Mouse (Mus musculus) liver, embryonic 15.5 days (tissue): ENCODE data around the gene Scgb1c1. TPM values are rescaled to one million over a fixed set of nuclear protein-coding genes. Genes with fewer than 3 reads are reported as not detected.
A peak's percentile ranks its signal among the peaks of the same experiment; 100 is the strongest.

Experiments
- ATAC-seq: fragments of 200-750 bp; cut with Nextera tagmentation; 2 replicates; pipeline ENCODE4 v1.8.0; 2017; ENCODE audit warnings: moderate number of reproducible peaks, mild to moderate bottlenecking, moderate library complexity; ENCODE audit not compliant: insufficient read depth
- H3K27ac ChIP-seq: fragments of 300-500 bp; sonication (generic); replicated peaks from 2 replicates; pipeline ENCODE4 v1.5.1; 2015; ENCODE audit warnings: mild to moderate bottlenecking, inconsistent platforms
- H3K27me3 ChIP-seq: fragments of 300-500 bp; sonication (generic); 2 replicates; pipeline ENCODE4 v1.6.1; 2015; ENCODE audit warnings: mild to moderate bottlenecking, inconsistent platforms
- H3K36me3 ChIP-seq: fragments of 300-500 bp; sonication (generic); replicated peaks from 2 replicates; pipeline ENCODE4 v1.6.1; 2015; ENCODE audit warnings: moderate library complexity, mild to moderate bottlenecking, inconsistent platforms
- H3K4me1 ChIP-seq: fragments of 300-500 bp; sonication (generic); replicated peaks from 2 replicates; pipeline ENCODE4 v1.6.1; 2015; ENCODE audit warnings: inconsistent platforms
- H3K4me2 ChIP-seq: fragments of 300-500 bp; sonication (generic); 2 replicates; pipeline ENCODE4 v1.6.1; 2015; ENCODE audit warnings: moderate library complexity, mild to moderate bottlenecking, inconsistent platforms
- H3K4me3 ChIP-seq: fragments of 300-500 bp; sonication (generic); replicated peaks from 2 replicates; pipeline ENCODE4 v1.5.1; 2015; ENCODE audit warnings: mild to moderate bottlenecking, inconsistent platforms
- H3K9ac ChIP-seq: fragments of 300-500 bp; sonication (generic); 2 replicates; pipeline ENCODE4 v1.6.1; 2015; ENCODE audit warnings: moderate library complexity, mild to moderate bottlenecking, inconsistent platforms
- H3K9me3 ChIP-seq: fragments of 300-500 bp; sonication (generic); replicated peaks from 2 replicates; pipeline ENCODE4 v1.6.1; 2016; ENCODE audit warnings: inconsistent platforms
- WGBS: fragments of 180-500 bp; shearing (Covaris S2); methylation state at CpG from one replicate; pipeline ENCODE4 v1.1.7; 2015; ENCODE audit warnings: mixed read lengths; ENCODE audit not compliant: insufficient replicate concordance; 5-methylcytosine and 5-hydroxymethylcytosine counted together
- polyA plus RNA-seq: library from polyadenylated mRNA; unstranded; fragments of >200 nt; fragmentation: Nextera tagmentation; extraction: Ambion mirVana; gene quantifications from 2 replicates; pipeline ENCODE4 v1.2.1, GENCODE M21; 2015

Scgb1c1 gene
- polyA plus RNA-seq, 1 experiment from 2014 or later = not detected

DNA sequence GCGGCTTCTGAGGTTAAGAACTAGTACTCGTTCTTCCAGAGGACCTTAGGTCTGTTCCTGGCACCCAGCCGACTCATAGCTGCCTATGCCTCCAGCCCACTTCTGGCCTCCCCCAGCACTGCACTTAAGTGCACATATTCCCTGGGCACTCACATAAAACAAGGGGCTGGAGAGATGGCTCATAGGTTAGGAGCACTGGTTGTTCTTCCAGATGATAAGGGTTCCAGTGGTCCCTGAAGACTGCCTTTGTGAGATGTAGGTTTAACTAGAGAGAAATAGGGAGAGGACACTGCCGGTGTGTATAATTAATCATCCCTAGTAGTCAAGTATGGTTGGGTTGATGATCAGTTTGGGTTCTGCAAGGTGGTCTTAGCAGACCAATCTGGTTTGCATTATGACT, 22.6 kb upstream of the Scgb1c1 start:
- ATAC-seq = no peak
- WGBS = 75% methylated on average over 4 of the region's 4 CpGs
- no peaks in the 10 kb centered on the region for H3K36me3 ChIP-seq
- H3K27me3 ChIP-seq = peaks cover 10% of the 10 kb centered on the region; the same call in 1 of the 2 replicates
- H3K9ac ChIP-seq = no peak overlapping the region
- no peak overlapping the region for H3K27ac ChIP-seq
- H3K4me2 ChIP-seq = no peak overlapping the region
- no peak overlapping the region for H3K4me3 ChIP-seq
- peaks cover 8% of the 10 kb centered on the region for H3K4me1 ChIP-seq
- no peaks in the 10 kb centered on the region for H3K9me3 ChIP-seq

DNA sequence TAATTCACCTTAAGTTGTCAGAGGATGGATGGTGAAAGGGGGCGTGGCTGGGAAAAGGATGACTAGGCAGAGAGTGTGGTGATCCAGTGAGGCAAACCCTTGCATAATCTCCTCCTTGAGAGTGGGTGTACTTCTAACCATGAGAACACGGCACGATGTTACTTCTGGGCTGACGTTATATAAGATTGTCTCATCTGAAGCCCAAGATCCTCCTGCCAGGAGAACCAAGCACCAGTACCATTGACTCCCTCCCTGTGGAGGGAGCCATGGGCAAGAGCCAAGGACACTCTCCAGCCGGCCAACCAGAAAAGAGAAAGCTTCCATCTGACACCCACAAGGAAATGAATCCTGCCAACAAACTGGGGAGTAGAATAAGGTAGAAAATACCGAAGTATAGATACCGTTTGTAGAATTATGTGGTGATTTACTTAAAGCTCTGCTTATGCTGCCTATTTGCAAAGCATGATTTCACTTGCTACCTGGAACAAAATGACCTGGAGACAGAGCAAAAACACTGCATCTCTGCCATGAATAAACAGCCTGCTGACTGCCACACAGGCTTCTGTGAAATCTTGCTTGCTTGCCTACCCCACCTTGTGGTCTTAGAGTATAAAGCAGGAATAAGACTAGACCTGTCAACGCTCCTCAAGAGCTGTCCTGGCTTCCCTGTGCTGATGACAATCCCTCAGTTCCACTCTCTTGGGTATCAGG, 17.0 kb upstream of the Scgb1c1 start:
- Histone ChIP-seq H3K27ac (no peak overlapping the region), H3K4me1 (no peaks in the 10 kb centered on the region), H3K4me3 (no peak overlapping the region), H3K27me3 (peaks cover 7% of the 10 kb centered on the region), H3K9ac (no peak overlapping the region), H3K9me3 (no peaks in the 10 kb centered on the region), H3K36me3 (no peaks in the 10 kb centered on the region), H3K4me2 (no peak overlapping the region)
- WGBS = 17% methylated on average over 8 of the region's 8 CpGs
- ATAC-seq = no peak

DNA sequence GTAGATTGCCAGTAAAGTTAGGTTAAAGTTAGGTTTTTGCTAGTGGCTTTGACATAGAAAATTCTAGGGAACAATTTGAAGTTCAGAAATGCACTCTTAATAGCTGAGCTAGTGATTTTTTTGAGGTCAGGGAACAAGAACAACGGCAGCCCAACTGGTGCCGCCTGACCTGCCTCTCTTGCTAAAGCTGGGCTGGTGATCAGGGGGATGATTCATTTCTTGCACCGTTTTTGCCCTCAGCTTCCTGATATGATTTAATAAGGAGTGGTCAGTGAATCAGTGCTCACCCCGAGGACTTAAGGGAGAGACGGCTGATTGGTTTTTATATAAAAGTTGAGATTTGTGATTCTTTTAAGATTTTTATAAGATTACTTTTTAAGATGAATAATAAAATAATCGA, 13.9 kb upstream of the Scgb1c1 start:
- 45% methylated on average over 6 of the region's 6 CpGs for WGBS
- Histone ChIP-seq H3K9me3 (no peaks in the 10 kb centered on the region), H3K4me2 (no peak overlapping the region), H3K27ac (no peak overlapping the region), H3K4me3 (no peak overlapping the region), H3K4me1 (0 out of 2 replicates have a peak, but pooled peaks cover 7% of the 10 kb centered on the region), H3K9ac (no peak overlapping the region), H3K27me3 (peaks cover 7% of the 10 kb centered on the region), H3K36me3 (no peaks in the 10 kb centered on the region)
- no peak for ATAC-seq

DNA sequence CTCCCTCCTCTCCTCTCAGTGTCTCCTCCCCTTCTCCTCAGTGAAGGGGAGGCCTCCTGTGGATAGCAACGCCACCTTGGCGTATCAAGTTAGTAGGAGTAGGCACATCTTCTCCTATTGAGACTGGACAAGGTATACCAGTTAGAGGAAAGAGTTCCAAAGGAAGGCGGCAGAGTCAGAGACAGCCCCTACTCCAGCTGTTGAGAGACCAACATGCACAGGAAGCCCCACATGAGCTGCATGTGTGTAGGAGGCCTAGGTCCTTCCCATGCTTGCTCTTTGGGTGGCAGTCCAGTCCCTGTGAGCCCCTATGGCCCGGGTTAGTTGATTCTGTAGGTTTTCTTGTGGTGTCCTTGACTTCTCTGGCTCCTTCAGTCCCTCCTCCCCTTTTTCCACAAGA, 12.0 kb upstream of the Scgb1c1 start:
- WGBS = 69% methylated on average over 4 of the region's 4 CpGs
- H3K36me3 ChIP-seq = no peaks in the 10 kb centered on the region

DNA sequence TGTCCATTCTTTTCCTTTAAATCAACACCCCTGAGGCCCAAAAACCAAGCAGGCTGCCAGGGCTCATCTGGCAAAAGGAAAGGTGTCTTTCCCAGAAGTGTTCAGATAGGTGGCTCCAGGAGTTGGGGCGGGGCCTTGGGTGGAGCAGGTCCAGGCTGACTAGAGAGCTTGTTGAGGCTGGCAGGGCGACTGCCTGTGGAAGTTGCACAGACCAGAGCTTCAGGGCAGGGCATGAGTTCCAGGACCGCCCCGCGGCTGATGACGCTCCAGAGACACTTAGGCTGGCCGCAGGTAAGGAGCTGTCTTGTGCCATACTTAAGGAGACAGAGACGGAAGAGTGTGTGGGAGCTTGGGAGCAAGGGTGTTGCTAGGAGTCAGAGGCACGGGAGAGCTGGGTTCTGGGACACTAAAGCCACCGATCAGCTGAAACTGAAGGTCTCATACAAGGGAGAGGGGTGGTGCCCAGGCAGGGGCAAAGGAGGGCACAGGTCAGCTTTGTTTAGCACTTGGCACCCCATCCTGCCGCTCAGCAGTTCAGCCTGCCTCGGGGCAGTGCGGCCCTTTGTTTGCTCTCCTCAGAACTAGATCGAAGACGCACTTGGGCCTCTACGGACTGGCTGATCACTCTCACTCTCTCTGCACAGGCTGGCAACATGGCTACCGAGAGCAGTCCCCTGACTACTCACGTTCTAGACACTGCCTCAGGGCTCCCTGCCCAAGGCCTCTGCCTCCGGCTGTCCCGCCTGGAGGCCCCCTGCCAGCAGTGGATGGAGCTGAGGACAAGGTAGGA, 10.2 kb upstream of the Scgb1c1 start, which contains the start of gene Urah:
Urah (plus strand) TSS at position 51 of the 790 bp plus-strand sequence.
- peaks cover 22% of the 10 kb centered on the region; the same call in 1 of the 2 replicates for H3K27me3 ChIP-seq
- H3K4me2 ChIP-seq = peak within 1 kb of the TSS; percentile 50
- peak; percentile 46 for ATAC-seq
- H3K9ac ChIP-seq = no peak within 1 kb of the TSS
- no peaks in the 10 kb centered on the region for H3K9me3 ChIP-seq
- H3K4me1 ChIP-seq = 0 out of 2 replicates have a peak, but pooled peaks cover 7% of the 10 kb centered on the region
- no peaks in the 10 kb centered on the region for H3K36me3 ChIP-seq
- WGBS = 51% methylated on average over 20 of the region's 20 CpGs
- H3K4me3 ChIP-seq = peak within 1 kb of the TSS; percentile 24
- H3K27ac ChIP-seq = no peak within 1 kb of the TSS; the same call in 1 of the 2 replicates

More for the DNA sequence above, 12.0 kb upstream of the Scgb1c1 start:
- Histone ChIP-seq H3K4me3 (no peak overlapping the region), H3K27ac (no peak overlapping the region), H3K4me2 (no peak overlapping the region), H3K9ac (no peak overlapping the region), H3K4me1 (0 out of 2 replicates have a peak, but pooled peaks cover 7% of the 10 kb centered on the region), H3K9me3 (no peaks in the 10 kb centered on the region), H3K27me3 (peaks cover 10% of the 10 kb centered on the region; the same call in 1 of the 2 replicates)
- ATAC-seq = no peak

DNA sequence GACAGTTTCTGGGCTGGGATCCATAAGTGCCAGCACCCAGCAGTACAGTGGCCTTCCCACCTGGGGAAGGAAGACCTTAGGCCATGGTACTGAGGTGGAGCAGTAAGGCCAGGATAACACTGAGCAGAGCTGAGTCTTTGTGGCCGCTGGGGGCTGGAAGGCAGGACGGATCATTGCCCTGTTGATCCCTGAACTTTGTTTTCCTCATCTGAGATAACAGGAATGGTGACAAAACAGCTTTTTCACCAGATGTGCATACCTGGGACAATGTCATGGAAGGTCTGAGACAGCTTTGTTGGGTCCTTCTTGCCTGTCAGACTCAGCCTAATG, 9.6 kb upstream of the Scgb1c1 start:
- WGBS = 60% methylated on average over 2 of the region's 2 CpGs
- Histone ChIP-seq H3K36me3 (no peaks in the 10 kb centered on the region), H3K4me2 (peak overlapping the region; percentile 50), H3K4me3 (peak overlapping the region; percentile 24), H3K27ac (no peak overlapping the region; the same call in 1 of the 2 replicates), H3K9ac (no peak overlapping the region), H3K27me3 (peaks cover 28% of the 10 kb centered on the region; the same call in 1 of the 2 replicates), H3K9me3 (no peaks in the 10 kb centered on the region), H3K4me1 (0 out of 2 replicates have a peak, but pooled peaks cover 7% of the 10 kb centered on the region)
- ATAC-seq = peak; percentile 16; the same call in 1 of the 2 replicates

DNA sequence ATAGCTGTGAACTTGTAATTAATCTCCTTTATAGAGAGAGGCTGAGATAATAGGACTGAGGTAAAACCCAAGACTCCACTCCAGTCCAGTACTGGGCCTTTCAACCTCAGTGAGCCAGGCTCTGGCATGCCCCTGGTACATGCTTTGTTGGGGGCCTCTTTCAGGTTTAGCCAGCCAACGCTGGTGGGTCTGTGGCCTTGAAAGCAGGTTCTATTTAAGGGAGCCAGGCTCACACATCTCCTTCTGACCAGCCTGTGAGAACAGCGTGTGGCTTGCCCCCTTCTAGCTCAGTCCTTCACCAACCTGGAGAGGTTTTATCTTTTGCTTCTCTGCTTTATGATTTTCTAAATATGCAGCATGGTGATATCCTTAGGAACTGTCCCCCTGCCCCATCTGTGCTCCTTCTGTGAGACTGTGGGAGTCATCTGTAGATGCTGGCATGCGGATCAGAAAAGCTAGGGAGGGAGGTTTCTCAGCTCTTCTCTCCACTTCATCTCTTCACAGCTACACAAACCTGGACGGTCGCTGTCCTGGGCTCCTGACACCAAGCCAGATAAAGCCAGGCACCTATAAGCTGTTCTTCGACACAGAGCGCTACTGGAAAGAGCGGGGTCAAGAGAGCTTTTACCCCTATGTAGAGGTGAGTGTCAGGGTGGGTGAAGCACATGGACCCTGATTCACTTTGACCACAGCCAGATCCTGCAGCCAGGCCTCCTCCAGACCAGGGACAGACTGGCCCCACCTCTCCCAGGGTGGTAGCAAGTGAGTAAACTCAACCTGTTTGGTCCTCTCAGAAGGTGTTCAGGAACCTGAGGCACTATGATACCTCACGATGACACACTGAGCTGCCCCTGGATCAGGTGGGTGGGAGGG, 8.9 kb upstream of the Scgb1c1 start:
- Histone ChIP-seq H3K36me3 (no peaks in the 10 kb centered on the region), H3K9ac (no peak overlapping the region), H3K4me1 (peaks cover 7% of the 10 kb centered on the region; the same call in 1 of the 2 replicates), H3K4me2 (no peak overlapping the region), H3K27me3 (peaks cover 35% of the 10 kb centered on the region), H3K27ac (no peak overlapping the region), H3K9me3 (no peaks in the 10 kb centered on the region), H3K4me3 (no peak overlapping the region)
- WGBS = 70% methylated on average over 9 of the region's 9 CpGs
- ATAC-seq = no peak

DNA sequence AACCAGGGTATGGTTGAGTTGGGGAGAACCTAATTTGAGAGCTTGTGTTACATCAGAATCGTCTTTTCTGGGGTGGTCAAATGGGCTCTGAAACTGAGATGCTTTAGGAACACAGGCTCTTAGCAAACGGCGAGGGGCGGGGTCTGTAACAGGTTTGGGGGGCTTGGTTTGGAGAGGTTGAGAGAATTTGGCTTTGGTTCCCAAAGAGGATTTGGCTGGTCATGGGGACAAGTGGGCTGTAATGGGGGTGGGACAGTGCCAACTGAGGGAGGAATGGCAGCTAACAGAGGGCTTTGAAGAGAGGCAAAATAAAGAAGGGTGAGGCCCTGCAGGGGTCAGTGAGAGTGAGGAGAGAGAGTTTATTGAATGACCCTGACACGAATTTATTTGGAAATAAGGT, 5.8 kb upstream of the Scgb1c1 start:
- no peaks in the 10 kb centered on the region for H3K9me3 ChIP-seq
- H3K4me1 ChIP-seq = peaks cover 7% of the 10 kb centered on the region; the same call in 1 of the 2 replicates
- H3K9ac ChIP-seq = no peak overlapping the region
- H3K4me2 ChIP-seq = no peak overlapping the region
- no peak overlapping the region for H3K4me3 ChIP-seq
- H3K27me3 ChIP-seq = peaks cover 51% of the 10 kb centered on the region
- WGBS = 50% methylated on average over 5 of the region's 5 CpGs
- H3K27ac ChIP-seq = no peak overlapping the region
- H3K36me3 ChIP-seq = no peaks in the 10 kb centered on the region
- no peak for ATAC-seq

DNA sequence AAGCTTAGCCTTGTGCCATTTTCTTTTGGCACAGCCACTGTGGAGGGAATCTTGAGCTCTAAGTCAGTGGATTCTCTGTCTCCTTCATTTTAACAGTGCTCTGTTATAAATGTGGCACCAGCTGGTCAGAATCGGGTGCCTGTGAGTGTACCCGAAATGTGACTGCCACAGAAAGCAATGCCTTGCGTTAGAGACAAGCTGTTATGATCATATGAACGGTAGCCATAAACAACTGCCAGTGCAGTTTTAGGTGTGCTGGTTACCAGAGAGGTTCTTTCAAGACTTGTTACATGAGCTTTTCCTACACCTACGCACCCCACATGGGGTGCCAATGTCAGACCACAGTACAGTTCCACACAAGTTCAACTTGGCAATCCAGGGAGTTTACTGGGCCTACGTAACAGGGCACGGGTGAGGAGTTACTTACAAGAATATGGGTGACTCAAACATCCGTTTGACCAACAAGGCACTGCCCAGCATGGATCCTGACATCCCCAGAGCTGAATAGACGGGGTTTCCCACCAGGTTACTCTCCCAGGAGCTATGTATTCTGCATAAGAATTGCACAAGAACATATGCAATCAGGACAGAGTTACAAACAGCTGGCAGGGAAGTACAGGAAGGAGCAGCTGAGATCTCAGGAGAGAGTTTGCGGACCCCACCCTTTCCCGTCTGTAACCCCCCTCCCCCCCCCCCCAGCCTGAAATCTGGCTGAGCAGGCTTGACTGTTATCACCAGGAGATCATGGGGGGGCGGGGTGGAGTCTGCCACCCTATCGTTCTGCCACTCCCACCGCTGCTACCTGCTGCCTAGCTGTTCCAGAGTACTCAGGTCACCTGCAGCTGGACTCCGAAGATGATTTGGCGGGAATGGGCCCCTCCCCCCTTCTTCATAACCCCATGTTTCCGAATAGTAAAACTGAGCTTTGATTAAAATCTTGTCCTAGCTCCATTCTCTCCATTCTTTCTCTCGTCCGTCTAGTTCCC, 4.3 kb upstream of the Scgb1c1 start:
- H3K4me2 ChIP-seq = no peak overlapping the region
- no peak overlapping the region for H3K27ac ChIP-seq
- ATAC-seq = no peak
- no peaks in the 10 kb centered on the region for H3K36me3 ChIP-seq
- no peak overlapping the region for H3K9ac ChIP-seq
- H3K27me3 ChIP-seq = peaks cover 51% of the 10 kb centered on the region
- H3K9me3 ChIP-seq = no peaks in the 10 kb centered on the region
- H3K4me3 ChIP-seq = no peak overlapping the region
- WGBS = 32% methylated on average over 18 of the region's 19 CpGs
- H3K4me1 ChIP-seq = peaks cover 3% of the 10 kb centered on the region; the same call in 1 of the 2 replicates

DNA sequence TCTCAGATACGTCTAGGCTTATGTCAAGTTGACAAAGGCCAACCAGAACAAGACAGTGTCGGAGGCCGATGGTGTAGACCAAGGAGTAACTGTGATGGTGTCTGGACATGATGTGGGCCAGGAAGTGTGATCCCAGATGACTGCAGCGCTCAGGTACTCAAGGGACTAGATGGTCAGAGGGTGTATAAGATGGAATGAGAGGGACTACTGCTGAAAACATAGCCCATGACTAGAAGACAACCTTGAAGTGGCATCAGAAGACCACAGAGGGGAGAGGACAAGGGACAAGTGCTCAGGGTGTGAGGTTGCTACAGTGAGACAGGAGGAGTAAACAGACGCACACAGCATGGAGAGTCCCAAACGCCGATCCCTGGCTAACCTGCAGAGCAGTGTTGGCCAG, 1.5 kb upstream of the Scgb1c1 start:
- peaks cover 3% of the 10 kb centered on the region; the same call in 1 of the 2 replicates for H3K4me1 ChIP-seq
- 64% methylated on average over 7 of the region's 7 CpGs for WGBS

More for the DNA sequence above, 1.5 kb upstream of the Scgb1c1 start:
- Histone ChIP-seq H3K4me2 (no peak overlapping the region), H3K27ac (no peak overlapping the region), H3K36me3 (no peaks in the 10 kb centered on the region), H3K4me3 (no peak overlapping the region), H3K27me3 (peaks cover 53% of the 10 kb centered on the region), H3K9me3 (no peaks in the 10 kb centered on the region), H3K9ac (no peak overlapping the region)
- ATAC-seq = no peak
